Mouse (Mus musculus) limb, embryonic 14.5 days (tissue): ENCODE results near the gene Prr12. TPM values are rescaled to one million over a fixed set of nuclear protein-coding genes. Genes with fewer than 3 reads are reported as not detected.
A peak's percentile ranks its signal among the peaks of the same experiment; 100 is the strongest.

Experiments used
- ATAC-seq: fragments of 200-750 bp; cut with Nextera tagmentation; 2 replicates; pipeline ENCODE4 v1.8.0; 2017; ENCODE audit warnings: low read depth, moderate number of reproducible peaks, moderate TSS enrichment; ENCODE audit not compliant: low FRiP score
- DNase-seq: peaks from one replicate; pipeline ENCODE4 v3.0.0-alpha.2; 2015; ENCODE audit warnings: low spot score
- H3K27ac ChIP-seq: fragments of 300-500 bp; sonication (generic); replicated peaks from 2 replicates; pipeline ENCODE4 v1.5.1; 2014; ENCODE audit warnings: low read depth, mild to moderate bottlenecking, low read length, moderate library complexity, mixed read lengths
- H3K27me3 ChIP-seq: fragments of 300-500 bp; sonication (generic); 2 replicates; pipeline ENCODE4 v1.6.1; 2014; ENCODE audit warnings: low read length, mixed read lengths; ENCODE audit not compliant: control insufficient read depth, insufficient read depth
- H3K36me3 ChIP-seq: fragments of 300-500 bp; sonication (generic); 2 replicates; pipeline ENCODE4 v1.6.1; 2014; ENCODE audit warnings: mild to moderate bottlenecking, low read length, moderate library complexity, mixed read lengths; ENCODE audit not compliant: control insufficient read depth, insufficient read depth
- H3K4me1 ChIP-seq: fragments of 300-500 bp; sonication (generic); 2 replicates; pipeline ENCODE4 v1.6.1; 2014; ENCODE audit warnings: antibody characterized with exemption, low read length, mixed read lengths; ENCODE audit not compliant: control insufficient read depth, insufficient read depth
- H3K4me2 ChIP-seq: fragments of 300-500 bp; sonication (generic); replicated peaks from 2 replicates; pipeline ENCODE4 v1.6.1; 2014; ENCODE audit warnings: low read depth, mild to moderate bottlenecking, low read length, moderate library complexity; ENCODE audit not compliant: severe bottlenecking
- H3K4me3 ChIP-seq: fragments of 300-500 bp; sonication (generic); replicated peaks from 2 replicates; pipeline ENCODE4 v1.5.1; 2014; ENCODE audit warnings: low read length
- H3K9ac ChIP-seq: fragments of 300-500 bp; sonication (generic); 2 replicates; pipeline ENCODE4 v1.6.1; 2014; ENCODE audit warnings: mild to moderate bottlenecking, low read depth, low read length, moderate library complexity; ENCODE audit not compliant: severe bottlenecking
- H3K9me3 ChIP-seq: fragments of 300-500 bp; sonication (generic); 2 replicates; pipeline ENCODE4 v1.6.1; 2016; ENCODE audit warnings: low read length; ENCODE audit not compliant: control insufficient read depth
- POLR2A ChIP-seq: fragments of 200-500 bp; IDR thresholded peaks from 2 replicates; pipeline ENCODE4 v1.8.0; 2012; ENCODE audit warnings: inconsistent platforms, mild to moderate bottlenecking, moderate library complexity, borderline replicate concordance; ENCODE audit not compliant: insufficient read depth, insufficient read length; ENCODE audit errors: extremely low read depth
- WGBS: fragments of 180-500 bp; shearing (Covaris S2); extraction: QIAGEN DNeasy Blood & Tissue Kit; methylation state at CpG from one replicate; pipeline ENCODE4 v1.1.7; 2014; 5-methylcytosine and 5-hydroxymethylcytosine counted together
- polyA plus RNA-seq, 2 experiments: library from polyadenylated mRNA; depleted of rRNA in 1 of 2; stranded (reverse) in 1 of 2; unstranded in 1 of 2; fragments of >200 nt; fragmentation: Nextera tagmentation in 1 of 2; extraction: Ambion mirVana in 1 of 2; gene quantifications; 2 replicates each; pipeline versions ENCODE4 v1.2.1 to v1.2.3; 2012 to 2014

The Prr12 gene
- polyA plus RNA-seq, 2 experiments, result 16.0 to 25.2 TPM

DNA sequence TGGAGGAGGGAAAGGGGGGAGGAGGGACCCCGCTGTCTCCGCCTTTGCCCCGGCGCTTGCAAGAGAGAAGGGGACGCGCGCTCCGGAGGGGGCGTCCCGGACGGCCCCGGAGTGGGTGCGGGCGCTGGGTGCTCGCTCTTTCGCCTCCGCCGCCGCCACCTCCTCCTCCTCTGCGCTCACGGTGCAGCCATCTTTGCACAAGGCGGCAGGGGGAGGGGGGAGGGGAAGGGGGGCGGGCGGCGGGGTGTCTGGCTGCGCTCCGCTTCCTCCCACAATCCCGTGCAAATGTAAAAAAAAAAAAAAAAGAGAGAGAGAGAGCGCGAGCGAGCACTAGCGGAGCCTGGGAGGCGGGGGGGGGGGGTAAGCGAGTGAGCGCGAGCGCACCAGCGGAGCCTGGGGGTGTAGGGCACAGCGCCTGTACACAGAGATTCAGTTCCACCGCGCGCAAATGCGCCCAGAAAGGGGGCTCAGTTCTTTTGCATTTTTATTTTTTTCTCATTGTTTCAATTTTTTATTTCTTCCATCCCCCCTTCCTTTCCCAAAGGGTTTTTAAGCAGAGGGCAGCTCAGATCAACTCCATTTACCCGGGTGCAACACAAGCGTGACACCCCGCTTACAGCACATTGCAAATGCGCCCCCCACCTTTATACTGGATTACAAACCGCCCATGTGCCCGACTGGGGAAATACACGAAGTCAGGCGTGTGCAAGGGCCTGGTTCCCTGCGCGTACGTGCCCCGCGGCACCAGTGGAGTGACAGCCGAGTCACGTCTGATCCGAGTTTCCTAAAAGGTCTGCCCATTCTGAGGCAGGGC is 643 bp upstream of the Prr12 start:
- peaks cover 25% of the 10 kb centered on the region for H3K36me3 ChIP-seq
- ATAC-seq, result peak; percentile 51

DNA sequence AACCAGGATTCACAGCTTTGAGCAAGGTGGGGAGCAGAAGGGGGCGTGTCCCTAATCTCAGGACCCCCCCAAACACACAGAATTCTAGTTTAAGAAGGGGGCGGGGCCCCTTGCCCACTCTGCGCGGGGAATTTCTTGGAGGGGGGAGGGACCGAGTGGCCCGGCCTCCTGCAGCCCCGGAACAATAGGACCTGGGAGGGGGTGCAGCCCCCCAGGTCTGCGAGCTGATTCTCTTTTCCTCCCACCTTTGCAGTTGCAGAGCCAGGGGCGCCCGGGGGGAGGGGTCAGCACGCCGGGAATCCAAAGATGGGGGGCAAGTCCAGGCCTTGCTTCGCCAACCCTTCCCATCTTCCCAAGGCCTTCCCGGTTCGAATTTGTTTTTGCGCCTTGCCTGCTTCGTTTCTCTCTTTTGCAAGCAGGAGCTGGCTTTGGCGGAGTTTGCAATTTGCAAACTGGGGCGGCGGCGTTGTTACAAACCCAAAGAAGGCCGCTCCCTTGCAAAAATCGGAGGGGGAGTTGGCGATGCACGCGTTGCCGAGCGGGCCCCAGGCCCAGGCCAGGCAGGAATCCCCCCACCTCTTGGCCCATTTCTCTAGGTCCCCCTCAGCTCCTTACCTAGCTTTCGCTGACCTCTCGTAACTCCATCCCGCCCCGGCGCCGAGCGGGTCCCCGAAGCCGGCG is 360 bp downstream of the Prr12 start:
- H3K27ac ChIP-seq, result peak overlapping the region; percentile 98
- H3K4me2 ChIP-seq, result peak overlapping the region; percentile 96
- H3K4me1 ChIP-seq, result peaks cover 7% of the 10 kb centered on the region; the same call in 1 of the 2 replicates
- H3K27me3 ChIP-seq, result no peaks in the 10 kb centered on the region
- no peaks in the 10 kb centered on the region for H3K9me3 ChIP-seq
- peak overlapping the region; percentile 90 for H3K9ac ChIP-seq
- no peak for TF ChIP-seq POLR2A
- DNase-seq (peak; percentile 18), ATAC-seq (no peak)
- peaks cover 35% of the 10 kb centered on the region for H3K36me3 ChIP-seq
- 3% methylated on average over 35 of the region's 38 CpGs for WGBS
- H3K4me3 ChIP-seq, result peak overlapping the region; percentile 92

More for the DNA sequence above, 643 bp upstream of the Prr12 start:
- Histone ChIP-seq H3K4me1 (peaks cover 7% of the 10 kb centered on the region; the same call in 1 of the 2 replicates), H3K4me3 (peak overlapping the region; percentile 92), H3K9me3 (no peaks in the 10 kb centered on the region), H3K27me3 (no peaks in the 10 kb centered on the region), H3K9ac (peak overlapping the region; percentile 90), H3K4me2 (peak overlapping the region; percentile 96), H3K27ac (peak overlapping the region; percentile 98)
- peak; percentile 85 for DNase-seq
- no peak for TF ChIP-seq POLR2A
- WGBS, result under 1% methylated on average over 33 of the region's 59 CpGs

DNA sequence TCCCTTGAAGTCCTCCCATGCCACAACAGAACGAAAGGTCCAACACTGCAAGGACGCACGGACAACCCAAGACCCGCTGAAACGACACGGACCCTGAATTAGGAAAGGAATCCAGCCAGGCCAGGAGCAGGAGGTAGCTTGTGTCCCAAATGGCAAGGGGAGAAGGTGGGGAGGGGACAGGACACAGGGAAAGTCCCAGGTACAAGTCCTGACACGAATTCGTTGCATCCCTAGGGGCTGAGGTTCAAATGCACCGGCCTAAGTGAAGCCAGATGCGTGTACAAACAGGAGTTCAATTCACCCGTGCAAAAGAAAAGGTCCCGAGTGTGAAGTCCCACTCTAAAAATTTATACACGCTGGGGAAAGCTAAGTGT is 1.1 kb downstream of the Prr12 start:
- WGBS, result under 1% methylated on average over 13 of the region's 13 CpGs
- DNase-seq, result no peak
- no peaks in the 10 kb centered on the region for H3K27me3 ChIP-seq
- peak overlapping the region; percentile 98 for H3K27ac ChIP-seq
- H3K36me3 ChIP-seq, result peaks cover 42% of the 10 kb centered on the region
- H3K4me2 ChIP-seq, result peak overlapping the region; percentile 96
- peaks cover 7% of the 10 kb centered on the region; the same call in 1 of the 2 replicates for H3K4me1 ChIP-seq
- no peak for ATAC-seq
- peak overlapping the region; percentile 92 for H3K4me3 ChIP-seq
- no peak for TF ChIP-seq POLR2A
- peak overlapping the region; percentile 90 for H3K9ac ChIP-seq
- no peaks in the 10 kb centered on the region for H3K9me3 ChIP-seq

DNA sequence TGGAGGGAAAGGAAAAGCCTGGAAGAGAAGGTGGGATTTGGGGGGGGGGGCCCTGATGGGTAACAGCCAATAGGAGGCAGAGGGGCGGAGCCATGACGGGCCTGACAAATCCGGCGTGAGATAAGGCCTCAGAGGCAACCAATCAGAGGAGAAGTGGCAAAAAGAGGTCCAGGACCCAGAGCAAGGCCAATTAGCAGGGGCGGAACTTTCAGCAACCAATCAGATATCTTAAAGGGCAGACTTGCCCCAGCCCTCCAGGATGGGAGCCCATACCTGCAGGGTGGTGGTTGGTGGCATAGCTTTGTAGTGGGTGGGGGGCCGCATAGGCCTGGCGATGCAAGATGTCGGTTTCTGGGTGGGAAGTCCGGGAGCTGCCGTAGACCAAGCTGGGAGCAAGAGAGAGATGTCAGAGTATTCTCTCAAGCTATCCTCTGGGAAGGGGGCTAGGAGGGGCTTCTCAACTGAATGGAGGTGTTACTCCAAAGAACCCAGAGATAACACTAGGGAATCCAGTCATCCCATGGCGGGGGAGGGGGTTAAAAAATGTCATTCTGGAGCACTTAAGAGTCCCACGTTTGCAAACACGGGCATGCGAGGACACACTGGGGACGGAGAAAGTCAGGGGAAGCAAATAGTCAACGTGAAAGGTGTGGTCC is 1.6 kb downstream of the Prr12 start:
- peak; percentile 48 for ATAC-seq
- TF ChIP-seq POLR2A, result no peak
- 2% methylated on average over 16 of the region's 16 CpGs for WGBS

More for the DNA sequence above, 1.6 kb downstream of the Prr12 start:
- DNase-seq, result peak; percentile 94
- Histone ChIP-seq H3K4me2 (peak overlapping the region; percentile 96), H3K27me3 (no peaks in the 10 kb centered on the region), H3K4me3 (peak overlapping the region; percentile 92), H3K36me3 (peaks cover 47% of the 10 kb centered on the region), H3K27ac (peak overlapping the region; percentile 98), H3K4me1 (peaks cover 7% of the 10 kb centered on the region; the same call in 1 of the 2 replicates), H3K9ac (peak overlapping the region; percentile 90; the same call in 1 of the 2 replicates), H3K9me3 (no peaks in the 10 kb centered on the region)
